Mouse (Mus musculus) spleen, adult 18-20 months (tissue): ENCODE data around the gene Set.

ENCODE experiments used
- DNase-seq, 2 experiments: peaks; one replicate each; pipeline ENCODE4 v3.0.0; 2022; ENCODE audit warnings: mixed read lengths in 2 of 2

Gene Set

DNA sequence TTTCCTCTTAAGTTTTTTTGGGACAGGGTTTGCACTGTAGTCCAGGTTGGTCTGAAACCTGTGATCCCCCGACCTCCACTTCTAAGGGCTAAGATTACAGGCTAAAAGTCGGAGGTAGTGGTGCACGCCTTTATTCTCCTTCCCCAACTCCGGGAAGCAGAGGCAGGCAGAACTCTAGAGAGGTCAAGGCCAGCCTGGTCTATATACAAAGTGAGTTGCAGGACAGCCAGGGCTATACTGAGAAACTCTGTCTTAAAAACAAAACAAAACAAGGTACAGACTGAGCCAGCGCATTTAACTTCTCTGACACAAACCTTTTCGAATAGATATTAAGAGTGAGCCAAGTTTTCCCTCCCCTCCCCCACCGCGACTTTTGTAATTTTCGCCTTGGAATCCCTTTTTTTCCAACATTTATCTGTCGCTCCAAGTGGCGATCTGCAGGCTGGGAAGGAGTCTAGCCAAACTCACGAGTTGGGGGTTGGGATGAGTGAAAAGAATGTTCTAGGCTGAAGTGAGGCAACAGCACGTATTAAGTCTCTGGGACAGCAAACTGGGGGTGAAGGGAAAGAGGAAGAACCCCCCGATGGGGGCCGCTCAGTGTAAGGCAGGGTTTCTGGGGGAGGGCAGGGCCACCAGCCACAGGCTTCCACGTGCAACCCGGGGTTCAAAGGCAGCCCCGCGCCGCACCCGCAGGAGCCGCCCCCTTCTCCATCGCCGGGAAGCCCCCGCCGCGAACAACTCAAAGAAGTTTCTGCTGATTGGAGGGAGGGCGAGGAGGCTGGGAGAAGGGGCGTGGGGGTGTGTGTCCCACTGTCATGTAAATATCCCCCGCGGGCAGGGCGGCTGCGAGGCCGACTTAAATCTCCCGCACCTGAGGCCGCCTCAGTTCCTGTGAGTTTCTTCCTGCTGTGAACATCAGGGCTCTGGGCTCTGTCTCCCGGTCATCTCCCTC, 4.3 kb downstream of the Set start:
- DNase-seq = peak; percentile 45

DNA sequence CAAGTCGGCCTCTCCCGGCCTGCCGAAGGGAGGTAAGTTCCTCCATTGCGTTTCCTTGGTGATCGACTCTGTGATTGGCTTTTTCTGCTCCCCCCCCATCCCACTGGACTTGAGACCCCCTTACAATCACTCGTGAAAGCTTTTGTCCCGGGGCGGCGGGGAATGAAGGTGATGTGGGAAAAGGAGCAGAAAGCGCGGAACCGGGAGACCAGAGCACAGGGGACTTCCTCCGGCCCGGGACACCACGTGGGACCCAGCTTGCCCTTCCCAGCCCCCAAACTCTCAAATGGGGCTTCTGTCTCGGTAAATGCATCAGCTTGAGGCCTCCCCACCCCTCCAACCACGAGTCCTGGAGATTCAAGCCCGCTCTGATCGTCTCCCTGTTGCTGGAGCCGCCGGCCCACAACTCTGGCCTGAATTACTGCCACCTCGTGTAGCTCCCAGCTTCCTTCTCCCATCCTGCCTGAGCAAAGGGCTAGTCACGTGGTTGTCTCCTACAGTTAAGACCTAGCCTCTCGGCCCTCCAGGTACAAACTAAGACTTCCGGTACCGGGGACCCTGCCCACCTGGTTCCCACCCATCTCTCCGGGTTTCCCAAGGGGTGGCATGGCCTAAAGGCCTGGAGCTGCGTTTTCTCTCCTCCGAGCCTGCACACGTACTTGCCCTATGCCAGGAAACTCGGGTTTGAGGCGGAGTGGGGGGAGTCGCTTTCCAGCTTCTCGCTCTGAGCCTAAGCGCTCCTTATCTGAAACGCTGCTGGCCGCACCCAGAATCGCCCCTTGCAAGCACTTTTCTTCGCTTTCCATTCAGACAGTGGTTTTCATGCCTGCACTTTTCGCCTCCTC, 5.3 kb downstream of the Set start:
- DNase-seq = peak; percentile 40 to 61

DNA sequence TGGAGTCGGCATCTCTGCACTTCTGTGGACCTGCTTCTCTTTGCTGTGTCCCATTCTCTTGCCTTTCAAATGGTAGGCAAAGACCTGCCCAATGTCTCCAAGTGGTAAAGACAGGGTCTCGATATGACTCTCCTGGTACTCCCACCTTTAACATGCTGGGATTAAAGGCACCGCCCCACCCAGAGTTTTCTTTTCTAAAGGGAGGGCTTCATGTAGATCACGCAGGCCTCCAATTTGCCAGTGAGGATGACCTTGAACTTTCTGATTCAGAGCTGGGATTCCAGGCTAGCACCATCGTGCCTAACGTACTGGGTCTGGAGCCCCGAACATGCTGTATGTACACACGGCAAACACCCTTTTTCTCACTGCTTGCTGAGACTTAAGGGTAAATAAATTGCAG, 6.1 kb downstream of the Set start:
- DNase-seq = no peak

DNA sequence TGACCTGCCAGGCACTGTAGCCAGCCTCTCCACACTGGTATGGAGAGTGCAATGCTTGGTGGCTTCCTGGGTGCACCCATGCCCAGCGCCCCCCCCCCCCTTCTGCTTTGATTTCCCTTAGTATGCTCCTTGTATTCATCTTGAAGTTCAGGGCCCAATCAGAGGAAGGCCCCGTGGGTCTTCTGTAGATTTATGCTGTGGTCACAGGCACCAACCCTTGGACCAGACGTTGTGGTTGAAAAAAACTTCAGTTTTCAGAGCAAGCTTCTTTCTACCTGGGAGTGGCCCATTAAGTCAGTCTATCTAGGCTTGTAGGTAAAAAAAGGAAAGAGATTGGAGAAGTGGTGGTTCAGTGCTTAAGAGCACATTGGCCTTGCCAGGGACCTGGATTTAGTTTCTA, 6.6 kb downstream of the Set start:
- DNase-seq = no peak

DNA sequence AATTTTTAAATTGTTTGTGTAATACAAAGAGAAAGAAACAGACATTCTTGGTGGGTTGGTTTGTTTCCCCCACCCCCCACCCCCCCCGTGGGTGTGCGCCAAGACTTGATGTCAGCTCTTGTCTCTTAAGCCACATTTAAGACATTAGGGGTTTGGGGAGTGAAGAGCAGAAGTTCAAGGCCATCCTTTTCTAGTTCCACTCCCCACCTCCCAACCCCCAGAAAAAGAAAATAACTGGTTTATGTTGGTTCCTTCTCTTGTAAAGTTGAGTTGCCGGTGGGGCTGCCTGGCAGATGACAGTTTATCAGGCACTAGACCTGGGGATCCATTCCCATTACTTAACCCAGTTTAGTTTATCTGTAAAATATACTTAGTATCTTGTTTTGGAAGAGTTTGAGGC, 7.1 kb downstream of the Set start:
- DNase-seq = no peak

DNA sequence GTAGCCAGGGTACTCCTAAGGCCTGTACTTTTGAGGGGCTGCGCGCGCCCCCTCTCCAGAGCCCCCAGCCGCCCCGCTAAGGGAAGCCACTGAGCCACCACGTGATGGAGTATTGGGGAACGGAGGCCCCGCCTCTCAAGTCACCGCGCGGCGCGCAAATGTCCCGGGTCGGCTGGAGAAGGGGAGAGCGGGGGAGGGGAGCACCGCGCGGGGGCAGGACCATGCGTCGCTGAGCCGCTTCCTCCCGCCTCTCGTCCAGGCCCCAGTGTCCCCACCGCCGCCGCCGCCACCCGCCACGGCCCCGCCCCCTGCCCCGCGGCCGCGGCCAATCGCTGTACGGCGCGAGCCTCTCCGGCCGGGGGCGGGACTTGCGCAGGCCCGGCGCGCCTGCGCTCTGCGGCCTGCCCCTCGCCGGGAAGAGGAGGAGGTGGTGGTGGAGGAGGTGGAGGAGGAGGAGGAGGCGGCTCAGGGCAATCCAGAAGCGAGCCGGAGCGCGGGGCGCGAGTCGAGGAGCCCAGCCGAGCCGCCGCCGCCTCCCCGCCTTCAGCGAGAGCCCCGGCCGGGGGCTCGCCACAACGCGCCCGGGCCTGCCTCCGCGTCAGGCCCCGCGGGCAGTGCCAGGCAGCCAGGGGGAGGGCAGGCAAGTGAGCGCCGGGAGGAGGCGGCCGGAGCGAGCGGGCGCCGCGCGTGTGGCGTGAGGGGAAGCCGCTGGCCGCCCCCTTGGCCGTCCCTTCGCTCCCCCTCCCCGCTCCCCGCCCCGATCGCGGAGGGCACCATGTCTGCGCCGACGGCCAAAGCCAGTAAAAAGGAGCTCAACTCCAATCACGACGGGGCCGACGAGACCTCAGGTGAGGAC, 9.1 kb downstream of the Set start:
- peak; percentile 94 to 97 for DNase-seq

DNA sequence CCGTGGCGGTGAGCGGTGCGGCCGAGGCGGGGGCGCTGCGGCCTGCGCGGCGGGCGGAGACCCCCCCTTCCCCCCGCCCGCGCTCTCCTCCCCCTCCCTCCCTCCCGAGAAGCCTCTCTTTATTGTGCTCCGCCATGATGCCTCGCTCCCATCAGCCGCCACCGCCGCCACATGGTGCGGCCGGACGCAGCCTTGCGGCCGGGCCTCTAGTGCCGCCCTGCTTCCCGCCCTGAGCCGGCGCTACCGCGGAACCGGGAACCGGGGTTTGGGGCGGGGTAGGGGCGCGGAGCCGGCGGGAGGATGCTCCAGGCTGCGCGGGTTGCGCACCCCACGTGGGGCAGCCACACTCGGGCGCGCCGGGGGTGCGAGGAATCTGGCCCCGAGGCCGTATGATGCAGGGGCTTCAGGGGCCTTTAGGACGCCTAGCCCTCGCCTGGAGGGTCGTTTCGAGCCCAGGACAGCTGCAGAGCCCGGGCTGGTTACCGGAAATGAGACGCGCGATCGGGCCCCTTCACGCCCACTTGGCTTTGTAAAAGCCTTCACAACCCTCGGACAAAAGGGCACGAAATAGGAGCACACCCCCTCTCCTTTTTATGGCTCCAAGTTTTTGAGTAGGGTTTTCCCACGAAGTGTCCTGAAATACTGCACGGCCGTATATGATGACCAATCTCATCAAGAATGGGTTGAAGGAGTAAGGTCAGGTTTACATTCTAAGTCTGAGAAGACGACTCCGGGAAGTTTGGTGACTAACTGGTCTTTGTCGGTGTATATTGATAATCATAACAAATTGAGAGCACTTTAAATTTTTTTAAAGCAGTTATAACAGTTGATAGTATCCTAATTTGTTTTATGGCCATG, 10.1 kb downstream of the Set start:
- peak; percentile 49 to 55 for DNase-seq

DNA sequence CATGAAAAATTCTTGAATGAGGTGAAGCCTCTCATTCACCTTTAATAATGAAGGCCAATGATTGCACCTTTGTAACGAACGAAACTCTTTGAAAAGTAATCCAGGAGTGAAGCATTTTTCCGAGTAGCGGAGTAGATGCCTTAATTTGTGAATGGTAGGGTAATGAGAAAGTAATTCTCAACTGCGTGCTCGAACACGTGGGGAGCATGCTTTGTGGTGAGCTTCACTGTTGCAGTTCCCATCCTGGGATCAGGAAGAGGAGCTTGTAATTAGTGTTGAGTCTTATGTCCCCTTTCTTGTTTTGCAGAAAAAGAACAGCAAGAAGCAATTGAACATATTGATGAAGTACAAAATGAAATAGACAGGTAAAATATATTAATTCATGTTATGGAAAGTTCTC, 10.8 kb downstream of the Set start:
- no peak for DNase-seq

DNA sequence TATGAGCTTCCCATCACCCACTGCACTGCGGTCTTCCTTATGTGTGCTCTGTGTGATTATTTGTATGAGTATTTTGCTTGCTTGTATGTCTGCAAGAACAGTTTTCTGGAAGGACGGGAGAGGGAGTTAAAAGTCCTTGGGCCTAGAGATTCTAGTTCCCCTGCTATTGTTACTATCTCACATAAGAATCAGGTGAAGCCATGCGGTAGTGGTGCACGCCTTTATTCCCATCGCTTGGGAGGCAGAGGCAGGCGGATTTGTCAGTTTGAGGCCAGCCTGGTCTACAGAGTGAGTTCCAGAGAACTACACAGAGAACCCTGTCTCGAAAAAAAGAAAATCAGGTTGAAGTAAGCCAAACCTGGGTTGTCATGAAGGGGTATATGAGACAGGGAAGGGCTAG, 15.7 kb downstream of the Set start:
- no peak for DNase-seq

DNA sequence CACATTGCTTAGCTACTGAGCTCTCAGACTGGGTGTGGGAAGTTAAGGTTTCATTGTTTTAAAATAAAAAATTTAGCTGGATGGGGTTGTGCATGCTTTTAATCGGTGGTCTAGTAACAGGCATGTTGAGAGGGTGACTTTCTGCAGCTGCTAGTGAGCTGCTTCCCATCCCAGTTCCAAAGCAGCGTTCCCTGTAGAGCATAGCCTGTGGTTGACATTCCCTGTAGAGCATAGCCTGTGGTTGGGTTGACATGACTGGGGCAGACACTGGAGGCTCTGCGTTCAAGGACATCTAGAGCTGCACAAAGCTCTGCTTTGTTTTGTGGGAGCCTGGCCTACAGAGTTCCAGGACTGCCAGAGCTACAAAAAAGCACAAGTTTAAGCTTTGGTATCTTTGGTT, 16.1 kb downstream of the Set start:
- no peak for DNase-seq

DNA sequence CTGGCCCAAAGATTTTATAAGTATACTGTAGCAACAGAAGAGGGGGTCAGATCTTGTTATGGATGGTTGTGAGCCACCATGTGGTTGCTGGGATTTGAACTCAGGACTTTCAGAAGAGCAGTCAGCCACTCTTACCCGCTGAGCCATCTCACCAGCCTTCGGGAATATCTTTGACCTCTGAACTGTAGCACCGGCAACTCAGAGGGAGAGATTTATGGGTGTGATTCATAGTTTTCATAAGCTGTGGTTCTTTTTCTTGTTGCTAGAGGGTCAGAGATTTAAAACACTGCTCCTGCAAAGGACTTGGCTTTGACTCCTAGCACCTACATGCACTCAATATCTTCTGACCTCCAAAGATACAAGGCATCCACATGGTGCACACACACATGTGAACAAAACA, 18.4 kb downstream of the Set start:
- no peak for DNase-seq

DNA sequence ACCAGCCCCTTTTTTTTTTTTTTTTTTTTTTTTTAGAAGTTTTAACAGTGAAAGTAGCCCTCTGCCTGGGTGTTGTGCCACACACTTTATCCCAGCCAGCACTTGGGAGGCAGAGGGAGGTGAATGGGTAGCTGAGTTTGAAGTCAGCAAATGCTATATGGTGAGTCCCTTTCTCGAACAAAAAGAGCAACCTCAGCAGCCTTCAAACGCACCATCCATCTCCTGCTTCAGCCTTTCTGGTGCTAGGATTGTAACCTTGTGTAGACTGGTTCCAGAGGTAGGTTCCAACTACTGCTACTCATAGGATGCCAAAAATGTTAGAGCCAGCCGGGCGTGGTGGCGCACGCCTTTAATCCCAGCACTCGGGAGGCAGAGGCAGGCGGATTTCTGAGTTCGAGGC, 19.3 kb downstream of the Set start:
- DNase-seq = no peak

DNA sequence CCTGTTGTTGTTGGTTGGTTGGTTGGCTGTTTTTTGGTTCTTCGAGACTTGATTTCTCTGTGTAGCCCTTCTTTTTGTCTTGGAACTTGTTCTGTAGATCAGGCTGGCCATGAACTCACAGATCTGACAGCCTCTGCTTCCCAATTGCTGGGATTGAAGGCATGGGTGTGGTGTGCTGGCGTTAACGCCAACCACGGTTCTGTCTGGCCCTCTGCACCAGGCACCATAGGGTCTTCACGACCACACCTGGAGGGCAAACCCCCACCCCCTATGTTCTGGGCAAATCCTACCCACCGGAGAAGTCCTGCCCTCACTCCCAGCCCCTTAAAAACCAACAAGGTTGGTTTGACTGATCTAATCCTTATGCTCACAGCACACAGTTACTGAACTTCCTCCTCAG, 19.8 kb downstream of the Set start:
- DNase-seq = no peak

DNA sequence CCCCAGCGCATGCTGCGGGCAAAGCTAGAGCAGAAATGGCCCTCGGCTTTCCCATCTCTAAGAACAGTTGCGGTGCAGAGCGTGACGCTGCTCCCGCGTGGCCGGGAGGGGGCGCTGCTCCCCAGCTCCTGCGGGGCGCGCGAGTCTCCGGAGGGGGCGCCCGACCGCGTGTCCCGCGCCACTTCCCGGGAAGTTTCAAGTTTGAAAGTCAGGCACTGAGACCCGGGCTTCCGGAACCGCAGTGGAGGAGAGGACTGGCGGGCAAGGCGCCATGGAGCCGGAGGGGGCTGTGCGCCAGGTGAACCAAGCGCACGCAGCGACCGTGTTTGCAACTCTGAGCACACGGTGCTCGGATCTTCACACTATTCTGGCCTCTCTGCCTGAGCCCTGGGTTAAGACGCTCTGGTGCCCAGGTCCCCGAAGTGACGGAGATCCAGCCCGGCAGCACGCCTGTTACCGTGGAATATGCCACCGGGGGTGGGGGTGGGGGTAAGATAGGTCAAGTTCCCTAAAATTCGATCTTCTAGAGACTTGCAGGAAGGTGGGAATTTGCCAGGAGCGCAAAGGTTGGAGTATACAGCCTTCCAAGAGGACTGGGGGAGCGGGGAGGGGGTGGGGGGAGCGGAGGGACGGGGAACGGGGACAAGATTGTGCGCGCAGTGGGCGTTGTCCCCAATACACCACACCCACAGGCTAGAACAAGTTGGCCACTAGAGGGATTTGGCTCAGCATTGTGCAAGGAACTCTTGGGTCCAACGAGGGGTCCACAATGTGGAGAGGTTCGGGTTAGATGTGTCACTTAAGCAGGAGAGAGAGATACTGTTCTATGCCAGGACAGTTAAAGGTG, 20.5 kb downstream of the Set start, which contains the start of gene Pkn3:
Gene Pkn3 (plus strand): TSS at position 183 of the 847 bp plus-strand sequence.
- DNase-seq = peak; percentile 63 to 83

DNA sequence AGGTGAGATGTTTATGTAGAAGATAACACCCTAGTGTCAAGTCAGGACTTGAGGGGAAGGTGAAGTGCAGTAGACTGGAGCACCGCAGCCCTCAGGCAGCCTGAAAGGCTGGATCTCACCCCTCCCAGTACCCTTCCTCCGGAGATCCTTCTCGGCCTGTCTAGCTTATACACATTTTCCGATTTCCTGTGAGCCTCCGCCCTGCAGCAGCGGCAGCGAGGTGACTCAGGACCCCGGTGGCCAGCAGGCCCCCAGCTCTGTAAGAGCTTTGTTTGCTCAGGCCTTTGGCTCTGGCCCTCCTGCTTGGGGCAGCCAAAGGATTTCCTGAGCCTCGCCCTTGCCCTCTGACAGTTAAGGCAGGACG, 21.2 kb downstream of the Set start:
- no peak for DNase-seq

DNA sequence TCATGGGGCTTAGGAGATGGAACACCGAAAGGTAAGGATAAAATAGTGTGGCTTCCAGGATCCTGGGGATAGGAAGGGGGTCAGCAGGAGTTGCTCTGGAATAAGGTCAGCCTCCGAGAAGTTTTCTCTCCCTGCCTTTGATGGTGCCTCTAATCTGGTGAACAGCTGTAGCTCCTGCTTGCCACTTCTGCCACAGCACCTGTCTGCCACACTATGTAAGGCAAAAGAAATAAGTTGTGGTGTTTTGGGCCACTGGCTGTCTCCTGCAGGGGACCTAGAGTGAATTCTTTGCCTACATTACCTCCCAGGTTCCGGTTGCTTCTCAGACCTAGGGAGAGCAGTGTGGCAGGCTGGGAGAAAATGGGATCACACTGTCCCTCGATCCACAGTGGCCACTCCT, 21.6 kb downstream of the Set start:
- no peak for DNase-seq

DNA sequence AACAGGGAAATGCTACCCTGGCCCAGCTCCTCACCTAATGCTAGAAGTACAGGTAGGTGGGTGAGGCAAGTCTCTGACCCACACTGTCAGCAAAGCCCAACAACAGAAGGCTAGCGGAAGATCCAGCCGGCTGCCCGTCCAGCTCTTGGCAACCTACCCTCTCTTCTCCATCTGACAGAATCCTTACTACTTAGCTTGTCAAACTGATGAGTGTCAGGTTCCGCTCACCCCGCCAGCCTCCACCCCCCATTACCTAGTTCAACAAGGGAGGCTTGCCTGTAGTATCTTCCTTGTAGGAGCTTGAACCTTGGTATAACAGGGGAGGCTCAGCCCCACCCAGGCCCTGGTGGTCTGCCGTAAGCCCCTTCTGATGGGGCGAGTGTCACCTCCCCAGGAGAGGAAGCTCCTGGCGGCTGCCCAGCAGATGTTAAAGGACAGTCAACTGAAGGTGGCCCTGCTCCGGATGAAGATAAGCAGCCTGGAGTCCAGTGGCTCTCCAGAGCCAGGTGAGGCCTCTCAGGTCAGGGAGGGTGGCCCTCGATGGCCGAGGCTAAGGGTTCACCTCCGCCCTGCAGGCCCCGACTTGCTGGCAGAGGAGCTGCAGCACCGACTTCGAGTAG, 23.1 kb downstream of the Set start:
- no peak for DNase-seq

DNA sequence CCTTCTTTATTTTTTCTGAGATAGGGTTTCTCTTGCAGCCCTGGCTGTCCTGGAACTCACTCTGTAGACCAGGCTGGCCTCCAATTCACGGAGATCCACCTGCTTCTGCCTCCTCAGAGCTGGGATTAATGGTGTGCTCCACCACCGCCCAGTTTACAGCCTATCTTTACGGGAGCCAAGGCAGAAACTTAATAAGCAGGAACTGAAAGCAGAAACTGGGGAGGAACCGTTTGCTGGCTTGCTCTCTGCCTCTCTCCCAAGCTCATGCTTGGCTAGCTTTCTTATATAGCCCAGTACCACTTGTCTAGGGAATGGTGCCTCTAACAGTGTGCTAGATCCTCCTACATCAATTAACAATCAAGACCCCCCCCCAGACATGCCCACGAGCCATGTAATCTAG, 26.9 kb downstream of the Set start:
- DNase-seq = no peak

DNA sequence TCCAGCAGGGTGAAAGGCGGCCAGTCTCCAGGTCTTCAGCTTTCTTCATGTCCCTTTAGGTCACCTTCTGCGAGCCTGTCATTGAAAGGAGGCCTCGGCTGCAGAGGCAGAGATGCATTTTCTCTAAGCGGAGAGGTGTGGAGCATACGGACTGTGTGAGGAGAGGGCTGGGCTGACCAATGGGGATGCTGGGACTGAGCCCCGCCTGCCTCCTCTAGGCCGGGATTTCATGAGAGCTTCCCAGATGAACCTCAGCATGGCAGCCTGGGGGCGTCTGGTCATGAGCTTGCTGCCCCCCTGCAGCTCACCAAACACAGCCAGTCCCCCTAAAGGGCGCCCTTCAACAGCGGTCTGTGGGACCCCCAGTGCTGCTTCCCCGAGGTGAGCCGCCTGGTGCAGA, 27.5 kb downstream of the Set start:
- no peak for DNase-seq

DNA sequence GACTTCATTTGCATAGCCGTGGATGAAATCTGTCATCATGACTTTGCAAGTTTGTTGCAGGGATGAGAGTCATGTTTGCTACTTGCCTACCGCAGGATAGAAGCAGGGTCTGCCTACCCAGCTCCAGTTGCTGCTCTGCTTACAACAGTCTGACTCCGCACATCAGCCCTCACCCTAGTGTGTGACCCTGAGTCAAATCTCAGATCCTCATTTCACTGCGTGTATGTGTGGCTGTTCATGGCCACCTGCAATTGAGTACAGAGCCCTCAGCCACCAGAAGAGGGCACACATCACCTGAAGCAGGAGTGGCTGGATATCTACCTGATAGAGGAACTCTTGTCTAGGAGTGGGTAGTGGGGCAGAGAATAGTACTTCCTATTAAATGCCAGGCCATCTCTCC, 30.1 kb downstream of the Set start:
- DNase-seq = no peak

DNA sequence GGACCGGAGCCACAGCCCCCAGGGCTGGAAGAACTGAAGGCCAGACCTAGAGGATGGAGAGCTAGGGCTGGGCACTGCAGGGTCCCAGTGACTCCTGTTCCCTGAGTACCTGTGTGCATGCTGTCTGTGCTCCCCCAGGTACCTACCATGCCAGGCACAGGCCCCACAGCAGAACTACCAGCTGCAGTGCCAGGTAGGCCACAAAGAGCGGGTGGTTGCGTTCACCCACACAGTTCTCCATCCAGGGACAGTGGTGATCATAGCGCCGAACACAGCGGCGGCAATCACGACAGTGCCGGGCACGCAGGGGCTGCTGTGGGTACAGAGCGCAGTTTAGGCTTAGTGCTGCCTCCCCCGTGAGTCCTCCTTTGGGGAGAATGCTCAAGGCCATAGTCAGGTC, 34.3 kb downstream of the Set start:
- DNase-seq = no peak
